Mouse (Mus musculus) G1E (cell line): ENCODE results near the gene Vwa2. TPM values are rescaled to one million over a fixed set of nuclear protein-coding genes. Genes with fewer than 3 reads are reported as not detected.

Source experiments
- ATAC-seq: 2 replicates; pipeline ENCODE4 v1.8.0; 2016; ENCODE audit warnings: mild to moderate bottlenecking; ENCODE audit not compliant: insufficient number of reproducible peaks, poor library complexity, low FRiP score, severe bottlenecking; ENCODE audit errors: extremely low read depth
- DNase-seq: peaks from one replicate; pipeline ENCODE4 v3.0.0; 2012; ENCODE audit warnings: low spot score
- H3K27me3 ChIP-seq: 2 replicates; pipeline ENCODE4 v1.6.1; 2012; ENCODE audit warnings: mild to moderate bottlenecking, low read length, inconsistent platforms; ENCODE audit not compliant: insufficient read depth
- H3K36me3 ChIP-seq: replicated peaks from 2 replicates; pipeline ENCODE3; 2012; ENCODE audit warnings: mild to moderate bottlenecking, inconsistent platforms
- H3K4me1 ChIP-seq: 2 replicates; pipeline ENCODE4 v1.6.1; 2012; ENCODE audit warnings: low read depth, low read length, inconsistent platforms, mixed read lengths; ENCODE audit not compliant: insufficient read depth
- H3K4me3 ChIP-seq: 2 replicates; pipeline ENCODE4 v1.5.1; 2012; ENCODE audit warnings: low read depth, mild to moderate bottlenecking, inconsistent platforms, low read length, moderate library complexity, mixed read lengths
- H3K9me3 ChIP-seq: replicated peaks from 2 replicates; pipeline ENCODE4 v1.6.1; 2012; ENCODE audit warnings: inconsistent platforms
- CTCF ChIP-seq: IDR thresholded peaks from 2 replicates; pipeline ENCODE4 v1.5.1; 2012; ENCODE audit warnings: low read depth, low read length, inconsistent platforms, mixed read lengths
- GATA1 ChIP-seq: IDR thresholded peaks from 2 replicates; pipeline ENCODE4 v1.6.1; 2012; ENCODE audit warnings: borderline replicate concordance, low read length, inconsistent platforms, mixed read lengths
- GATA2 ChIP-seq: IDR thresholded peaks from 2 replicates; pipeline ENCODE4 v1.6.1; 2012; ENCODE audit warnings: low read depth, low read length, inconsistent platforms, borderline replicate concordance
- POLR2AphosphoS5 ChIP-seq: IDR thresholded peaks from 2 replicates; pipeline ENCODE4 v1.6.1; 2012; ENCODE audit warnings: low read depth, low read length, inconsistent platforms; ENCODE audit not compliant: insufficient replicate concordance
- TAL1 ChIP-seq: conservative IDR thresholded peaks from 2 replicates; pipeline ENCODE4 v1.6.1; 2012; ENCODE audit warnings: low read depth, low read length, inconsistent platforms, mixed read lengths
- polyA plus RNA-seq: library from polyadenylated mRNA; stranded (reverse); fragments of >175 nt; gene quantifications from 2 replicates; pipeline ENCODE4 v1.2.3, GENCODE M21; 2012
- total RNA-seq, 2 experiments: library from RNA; stranded (forward) in 1 of 2; stranded (reverse) in 1 of 2; fragments of 200-1000 nt in 1 of 2; fragments of >200 nt in 1 of 2; fragmentation: Nextera tagmentation in 1 of 2; gene quantifications; 2 replicates each; pipeline ENCODE4 v1.2.3; 2014 to 2017

The Vwa2 gene
- total and polyA plus RNA-seq, 3 experiments = not detected

DNA sequence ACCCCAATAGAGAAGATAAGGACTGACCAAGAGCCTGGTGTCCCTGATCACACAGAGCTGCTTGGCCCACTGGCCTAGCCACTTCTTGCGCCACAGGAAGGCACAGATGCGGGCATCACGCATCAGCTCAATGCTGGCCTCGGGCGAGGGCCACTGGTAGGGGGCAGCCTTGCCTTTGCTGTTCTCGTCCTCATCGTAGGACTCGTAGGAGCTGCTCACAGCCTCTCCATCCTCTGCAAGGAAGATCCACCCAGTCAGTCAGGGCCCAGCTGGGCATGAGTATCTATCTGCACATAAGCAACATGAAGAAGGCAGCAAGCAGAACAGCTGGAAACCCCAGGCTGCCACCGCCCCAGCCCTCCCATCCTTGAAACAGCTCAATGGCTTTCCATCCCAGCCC, 56.0 kb downstream of the Vwa2 start:
- no peak for DNase-seq
- no peaks in the 10 kb centered on the region for H3K4me1 ChIP-seq

DNA sequence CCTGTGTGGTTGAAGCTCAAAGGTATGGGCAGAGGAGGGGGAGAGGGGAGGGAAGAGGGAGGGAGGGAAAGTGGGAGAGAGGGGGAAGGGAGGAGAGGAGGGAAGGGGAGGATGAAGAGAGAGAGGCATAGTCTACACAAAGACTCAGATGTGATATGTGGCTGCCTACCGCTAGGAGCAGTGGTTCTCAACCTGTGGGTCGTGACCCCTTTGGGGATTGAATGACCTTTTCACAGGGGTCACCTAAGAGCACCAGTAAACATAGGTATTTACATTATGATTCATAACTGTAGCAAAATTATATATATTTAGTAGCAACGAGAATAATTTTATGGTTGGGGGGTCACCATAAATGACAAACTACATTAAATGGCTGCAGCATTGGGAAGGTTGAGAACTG, 59.8 kb downstream of the Vwa2 start:
- no peaks in the 10 kb centered on the region for H3K36me3 ChIP-seq
- no peak for DNase-seq
- H3K9me3 ChIP-seq = peaks cover 3% of the 10 kb centered on the region; the same call in 1 of the 2 replicates
- no peak for ATAC-seq
- peaks cover 9% of the 10 kb centered on the region for H3K27me3 ChIP-seq
- TF ChIP-seq TAL1 = no peak
- no peak for TF ChIP-seq POLR2AphosphoS5
- H3K4me1 ChIP-seq = no peaks in the 10 kb centered on the region
- H3K4me3 ChIP-seq = no peak overlapping the region

More for the DNA sequence above, 56.0 kb downstream of the Vwa2 start:
- H3K36me3 ChIP-seq = no peaks in the 10 kb centered on the region
- no peak for ATAC-seq
- no peaks in the 10 kb centered on the region for H3K9me3 ChIP-seq
- H3K27me3 ChIP-seq = peaks cover 4% of the 10 kb centered on the region; the same call in 1 of the 2 replicates
- TF ChIP-seq GATA1 = no peak
- TF ChIP-seq GATA2 = no peak
- TF ChIP-seq POLR2AphosphoS5 = no peak
- TF ChIP-seq TAL1 = no peak
- TF ChIP-seq CTCF = no peak
- no peak overlapping the region for H3K4me3 ChIP-seq

DNA sequence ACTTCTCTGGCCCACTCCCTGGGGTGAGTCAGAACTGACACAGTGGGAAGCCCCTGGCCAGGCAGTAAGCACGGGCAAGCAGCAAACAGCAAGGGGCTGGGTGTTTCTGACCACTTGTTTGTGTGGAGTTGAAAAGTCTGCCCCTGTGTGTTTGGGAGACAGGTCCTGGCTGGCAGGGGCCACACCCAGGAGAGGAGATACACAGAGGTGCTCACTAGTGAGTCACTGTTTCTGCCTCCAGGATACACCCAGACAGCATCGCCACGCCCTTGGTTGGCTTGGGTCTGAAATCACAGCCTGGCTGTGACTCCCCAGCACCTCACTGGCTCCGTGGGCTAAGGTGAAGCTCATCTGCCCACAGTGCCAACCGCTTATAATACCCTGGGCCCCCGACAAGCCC, 61.1 kb downstream of the Vwa2 start:
- ATAC-seq (no peak), DNase-seq (no peak)
- H3K36me3 ChIP-seq = no peaks in the 10 kb centered on the region
- peaks cover 12% of the 10 kb centered on the region for H3K27me3 ChIP-seq
- no peaks in the 10 kb centered on the region for H3K4me1 ChIP-seq
- H3K9me3 ChIP-seq = peaks cover 3% of the 10 kb centered on the region; the same call in 1 of the 2 replicates
- H3K4me3 ChIP-seq = no peak overlapping the region
- TF ChIP-seq GATA1 (no peak), CTCF (no peak), GATA2 (no peak), POLR2AphosphoS5 (no peak)

DNA sequence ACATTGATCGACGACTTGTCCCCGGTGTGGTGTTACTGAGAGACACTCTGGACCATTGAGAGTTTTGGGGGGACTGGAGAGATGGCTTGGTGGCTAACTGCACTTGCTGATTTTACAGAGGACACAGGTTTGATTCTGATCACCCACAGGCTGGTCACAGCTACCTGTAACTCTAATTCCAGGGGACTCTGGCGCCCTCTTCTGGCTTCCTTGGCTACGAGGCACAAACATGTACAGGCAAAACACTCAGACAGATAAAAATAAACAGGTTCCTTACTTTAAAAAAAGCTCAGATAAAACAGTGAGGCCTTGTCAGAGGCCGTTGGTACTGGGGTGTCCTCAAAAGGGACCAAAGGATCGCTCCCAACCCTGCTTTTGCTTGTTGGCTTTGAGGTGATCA, 61.7 kb downstream of the Vwa2 start:
- DNase-seq (no peak), ATAC-seq (no peak)
- TF ChIP-seq GATA2 = no peak
- no peak for TF ChIP-seq GATA1
- no peak for TF ChIP-seq TAL1
- TF ChIP-seq CTCF = no peak
- no peak for TF ChIP-seq POLR2AphosphoS5
- no peaks in the 10 kb centered on the region for H3K36me3 ChIP-seq
- peaks cover 3% of the 10 kb centered on the region; the same call in 1 of the 2 replicates for H3K9me3 ChIP-seq
- no peak overlapping the region for H3K4me3 ChIP-seq
- no peaks in the 10 kb centered on the region for H3K4me1 ChIP-seq
- peaks cover 12% of the 10 kb centered on the region for H3K27me3 ChIP-seq

DNA sequence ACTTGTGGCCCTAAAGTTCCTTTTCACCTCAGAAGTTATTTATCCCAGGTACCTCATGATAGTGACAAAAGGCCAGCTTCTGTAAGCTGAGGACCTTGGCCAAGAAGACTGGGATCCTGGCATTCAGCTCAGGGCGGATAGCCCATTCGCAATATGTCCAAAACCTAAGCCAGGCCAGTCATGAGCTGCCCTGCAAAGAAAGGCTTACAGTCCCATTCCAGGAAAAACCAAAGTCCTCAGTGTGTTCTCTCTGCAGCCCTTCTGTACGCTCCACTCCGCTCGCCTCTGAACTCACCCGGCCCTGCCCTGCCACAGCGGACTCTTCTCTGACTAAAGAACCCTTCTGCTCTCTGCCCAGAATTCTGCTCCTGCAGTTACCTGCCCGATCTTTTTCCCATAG, 62.2 kb downstream of the Vwa2 start:
- Histone ChIP-seq H3K4me3 (no peak overlapping the region), H3K4me1 (no peaks in the 10 kb centered on the region), H3K27me3 (peaks cover 12% of the 10 kb centered on the region), H3K9me3 (peaks cover 3% of the 10 kb centered on the region; the same call in 1 of the 2 replicates), H3K36me3 (no peaks in the 10 kb centered on the region)
- ATAC-seq (no peak), DNase-seq (no peak)
- TF ChIP-seq GATA1 = no peak
- no peak for TF ChIP-seq CTCF
- TF ChIP-seq POLR2AphosphoS5 = no peak
- TF ChIP-seq TAL1 = no peak
- TF ChIP-seq GATA2 = no peak

DNA sequence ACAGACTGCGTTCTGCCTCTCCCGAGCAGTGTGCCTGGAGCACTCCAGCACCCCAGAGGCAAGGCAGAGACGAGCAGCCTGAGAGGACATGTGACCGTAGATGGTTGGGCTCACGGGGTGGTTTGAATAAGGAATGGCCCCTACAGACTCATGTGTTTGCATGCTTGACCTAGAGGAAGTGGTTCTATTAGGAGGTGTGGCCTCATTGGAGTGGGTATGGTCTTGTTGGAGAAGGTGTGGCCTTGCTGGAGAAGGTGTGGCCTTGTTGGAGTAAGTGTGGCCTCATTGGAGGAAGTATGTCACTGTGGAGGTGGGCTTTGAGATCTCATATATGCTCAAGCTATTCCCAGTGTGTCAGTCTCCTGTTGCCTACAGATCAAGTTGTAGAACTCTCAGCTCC, 63.9 kb downstream of the Vwa2 start:
- Histone ChIP-seq H3K36me3 (no peaks in the 10 kb centered on the region), H3K27me3 (peaks cover 12% of the 10 kb centered on the region; the same call in 1 of the 2 replicates), H3K4me1 (no peaks in the 10 kb centered on the region), H3K9me3 (peaks cover 3% of the 10 kb centered on the region; the same call in 1 of the 2 replicates), H3K4me3 (no peak overlapping the region)
- no peak for DNase-seq
- no peak for ATAC-seq
- no peak for TF ChIP-seq POLR2AphosphoS5
- TF ChIP-seq CTCF = no peak
- TF ChIP-seq GATA1 = no peak
- TF ChIP-seq TAL1 = no peak
- no peak for TF ChIP-seq GATA2

DNA sequence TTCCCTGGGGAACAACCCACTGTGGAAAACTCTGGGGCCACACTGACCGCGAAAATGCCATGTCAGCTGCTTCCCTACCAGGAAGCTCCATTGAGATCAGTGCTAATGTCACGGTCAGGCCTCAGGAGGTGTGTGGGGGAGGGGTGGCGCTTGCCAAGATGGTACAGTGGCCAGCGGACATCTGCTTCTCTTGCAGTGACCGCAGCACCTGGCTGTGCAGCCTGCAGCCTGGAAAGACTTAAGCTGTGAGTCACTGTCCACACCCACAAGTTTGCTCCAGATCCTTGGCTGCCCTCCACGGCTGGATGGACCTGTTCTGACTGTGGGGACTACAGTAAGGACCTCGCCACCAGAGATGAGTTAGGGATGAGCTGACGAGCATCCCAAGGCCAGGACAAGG, 65.8 kb downstream of the Vwa2 start:
- ATAC-seq (no peak), DNase-seq (no peak)

More for the DNA sequence above, 65.8 kb downstream of the Vwa2 start:
- peaks cover 8% of the 10 kb centered on the region; the same call in 1 of the 2 replicates for H3K27me3 ChIP-seq
- no peaks in the 10 kb centered on the region for H3K36me3 ChIP-seq
- H3K4me3 ChIP-seq = no peak overlapping the region
- H3K4me1 ChIP-seq = no peaks in the 10 kb centered on the region
- TF ChIP-seq POLR2AphosphoS5 (no peak), TAL1 (no peak), GATA2 (no peak), CTCF (no peak), GATA1 (no peak)
- peaks cover 3% of the 10 kb centered on the region; the same call in 1 of the 2 replicates for H3K9me3 ChIP-seq
